Comparison of ENCODE assay signal across 3 mouse cellular contexts in genomic region chrX:154443696-154444095, GRCm38 (mm10).
DNase-seq lines count a peak whose midpoint lies in the region.

No protein-coding gene starts in this region.

- DNase-seq in ES-CJ7 (ENCODE audit: low read depth, low spot score) = peak; percentile 19
- DNase-seq in R1 (ENCODE audit: low read depth, low spot score) = peak; percentile 62
- peak; percentile 65 for DNase-seq in ZHBTc4 (ENCODE audit: low read depth, low spot score)
